Mouse (Mus musculus) activated CD4-positive, CD25-positive, alpha-beta regulatory T cell, adult 4 months (primary cell): ENCODE measurements around the gene Art3. TPM values are rescaled to one million over a fixed set of nuclear protein-coding genes. Genes with fewer than 3 reads are reported as not detected.
"Not testable (repeated sequence)": the region's sequence is repeated elsewhere in the genome, so short reads cannot be mapped to it uniquely, and the experiment has no call there.

Experiments
- ATAC-seq: one replicate; pipeline ENCODE4 v1.8.0; 2017
- polyA plus RNA-seq, 2 experiments: library from polyadenylated mRNA; unstranded; fragments of 100-300 nt; shearing (Covaris generic); gene quantifications; one replicate each; pipeline ENCODE4 v1.2.1; 2017

The Art3 gene
- polyA plus RNA-seq, 2 experiments from 2014 or later = 7.7 to 9.8 TPM

DNA sequence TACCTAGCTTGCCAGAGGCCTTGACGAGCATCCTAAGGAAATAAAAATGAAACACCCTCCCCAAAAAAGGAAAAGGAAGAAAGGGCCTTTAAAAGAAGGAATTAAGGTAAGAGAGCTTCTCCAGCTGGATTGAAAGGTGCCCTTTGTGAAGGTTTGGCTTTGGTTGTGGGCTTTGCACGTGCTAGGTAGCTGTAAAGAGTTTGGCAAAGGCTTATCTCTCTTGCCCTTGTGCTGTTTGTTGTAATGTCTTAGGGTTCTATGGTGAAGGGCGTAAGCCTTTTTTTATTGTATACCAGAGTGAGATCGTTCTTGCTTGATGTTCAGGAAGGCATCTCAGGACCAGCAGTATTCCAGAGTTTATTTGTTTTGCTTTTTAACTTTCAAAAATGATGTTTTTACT lies 9.0 kb downstream of the Art3 start:
- ATAC-seq = no peak

DNA sequence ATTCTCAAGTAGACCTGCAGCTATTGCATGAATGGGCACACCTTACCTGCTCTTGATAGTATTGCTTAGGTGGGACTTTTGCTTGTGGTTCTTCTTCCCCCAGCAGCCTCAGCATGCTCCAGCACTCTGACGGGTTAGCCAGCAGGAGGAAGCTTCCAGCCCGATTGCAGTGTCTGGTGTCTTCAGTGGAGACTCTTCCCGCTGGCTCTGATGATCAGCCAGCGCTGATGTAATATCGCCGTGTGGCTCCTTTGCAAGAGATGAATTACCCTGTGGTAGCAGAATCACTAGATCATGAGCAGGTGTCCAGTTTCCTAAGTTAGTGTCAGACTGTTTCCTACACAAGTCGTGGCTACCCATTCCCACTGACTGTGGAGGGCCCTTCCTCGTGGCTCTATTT lies 13.4 kb downstream of the Art3 start:
- no peak for ATAC-seq

DNA sequence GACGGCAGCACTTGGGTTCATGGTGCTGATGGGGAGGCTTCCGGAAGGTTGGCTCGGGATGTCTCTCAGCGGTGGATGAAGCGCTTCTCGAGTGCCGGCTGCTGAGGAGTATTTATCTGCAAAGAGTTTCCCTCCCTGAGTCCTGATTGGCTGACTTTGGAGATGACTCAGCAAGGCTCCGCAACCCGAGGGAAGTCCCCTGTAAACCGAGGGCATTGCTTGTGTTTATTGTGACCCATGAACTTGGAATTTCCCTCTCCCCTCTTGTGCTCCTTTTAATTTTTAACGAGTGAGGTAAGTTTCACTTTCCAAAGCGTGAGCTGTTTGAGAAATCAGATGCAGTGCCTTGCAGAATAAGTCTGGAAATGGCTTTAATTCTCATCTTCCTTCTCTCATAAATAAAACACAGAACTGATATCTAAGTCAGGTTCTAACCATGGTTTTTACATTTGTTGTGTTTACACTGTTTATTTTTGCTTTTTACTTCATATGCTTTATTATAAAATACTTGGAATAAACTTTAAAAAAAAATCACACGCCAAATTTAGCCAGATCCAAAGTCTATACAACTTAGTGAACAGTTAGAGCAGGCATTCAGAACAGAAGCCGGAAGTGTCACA lies 17.3 kb downstream of the Art3 start, which contains the start of gene Cxcl10:
Gene Cxcl10 (minus strand): TSS at position 96 of the 620 bp plus-strand sequence.
- peak; percentile 81 for ATAC-seq

DNA sequence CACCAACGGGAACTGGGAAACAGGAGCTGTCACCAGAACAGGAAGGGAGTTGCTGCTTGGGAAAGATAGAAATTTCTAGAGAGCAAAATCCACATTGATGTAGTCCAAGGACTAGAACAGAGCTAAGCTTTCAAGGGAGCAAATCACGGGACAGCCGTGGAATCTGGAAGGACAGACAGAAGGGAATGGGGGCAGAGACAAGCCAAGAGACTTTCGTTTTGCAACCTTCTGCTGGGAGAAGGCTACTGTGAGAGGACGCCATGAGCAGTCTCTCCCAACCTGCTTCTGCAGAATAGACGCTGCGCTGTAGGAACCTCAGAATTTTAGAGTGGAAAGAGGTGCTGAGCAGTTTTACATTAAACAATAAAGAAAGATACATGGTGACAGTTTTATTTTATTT lies 18.1 kb downstream of the Art3 start:
- ATAC-seq = no peak

DNA sequence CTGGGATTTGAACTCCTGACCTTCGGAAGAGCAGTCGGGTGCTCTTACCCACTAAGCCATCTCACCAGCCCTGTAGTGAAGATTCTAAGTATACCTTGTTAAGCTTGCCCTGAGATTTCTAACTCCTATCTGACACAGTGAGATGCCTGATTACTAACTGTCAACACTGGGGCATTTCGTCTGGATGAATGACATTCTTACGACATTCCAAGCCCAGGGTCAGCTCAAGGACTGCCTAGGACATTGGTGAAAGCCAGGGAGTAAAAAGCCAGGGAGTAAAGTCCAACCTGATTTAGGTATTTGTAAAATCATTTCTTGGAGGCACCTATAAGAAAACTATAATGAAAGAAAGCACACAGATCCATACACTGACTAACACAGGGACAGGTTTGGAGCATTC lies 21.1 kb downstream of the Art3 start:
- not testable (repeated sequence) for ATAC-seq

DNA sequence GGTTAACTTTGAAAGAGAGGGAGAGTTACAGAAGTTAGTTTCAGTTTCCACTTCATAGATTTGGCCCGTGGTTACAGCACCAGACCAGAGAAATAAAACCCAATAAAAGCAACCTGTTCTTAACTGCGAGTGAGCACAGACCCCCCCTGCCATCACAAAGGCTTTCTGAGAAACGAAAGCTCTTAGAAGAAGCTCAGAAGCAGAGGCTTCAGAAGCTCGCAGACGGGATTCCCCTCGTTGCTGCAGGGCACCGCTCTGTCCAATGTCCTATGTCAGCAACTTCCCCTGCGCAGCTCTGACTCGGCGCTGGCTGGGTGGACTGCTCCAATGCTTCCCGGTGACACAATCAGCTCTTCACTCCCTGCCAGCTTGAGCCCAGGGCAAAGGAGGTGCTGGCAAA lies 21.9 kb downstream of the Art3 start:
- ATAC-seq = peak; percentile 84

DNA sequence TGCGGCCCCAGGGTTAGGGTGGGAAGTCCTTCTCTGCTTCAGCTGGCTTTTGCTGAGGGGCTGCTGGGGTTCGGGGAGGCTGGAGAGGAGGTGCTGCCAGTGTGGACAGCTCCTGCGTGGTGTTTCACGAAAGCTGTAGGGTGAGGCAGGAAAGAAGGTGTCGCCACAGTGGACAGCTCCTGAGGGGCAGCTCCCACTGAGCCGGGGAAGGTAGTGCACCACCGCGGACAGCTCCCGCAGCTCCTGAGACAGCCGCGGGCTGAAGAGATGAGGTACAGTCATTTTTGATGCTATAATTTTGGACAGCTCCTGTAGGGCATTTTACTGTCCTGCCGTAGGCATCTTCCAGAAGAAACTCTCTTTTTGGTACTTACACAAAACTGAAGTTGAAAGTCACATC lies 26.4 kb downstream of the Art3 start:
- ATAC-seq = no peak

DNA sequence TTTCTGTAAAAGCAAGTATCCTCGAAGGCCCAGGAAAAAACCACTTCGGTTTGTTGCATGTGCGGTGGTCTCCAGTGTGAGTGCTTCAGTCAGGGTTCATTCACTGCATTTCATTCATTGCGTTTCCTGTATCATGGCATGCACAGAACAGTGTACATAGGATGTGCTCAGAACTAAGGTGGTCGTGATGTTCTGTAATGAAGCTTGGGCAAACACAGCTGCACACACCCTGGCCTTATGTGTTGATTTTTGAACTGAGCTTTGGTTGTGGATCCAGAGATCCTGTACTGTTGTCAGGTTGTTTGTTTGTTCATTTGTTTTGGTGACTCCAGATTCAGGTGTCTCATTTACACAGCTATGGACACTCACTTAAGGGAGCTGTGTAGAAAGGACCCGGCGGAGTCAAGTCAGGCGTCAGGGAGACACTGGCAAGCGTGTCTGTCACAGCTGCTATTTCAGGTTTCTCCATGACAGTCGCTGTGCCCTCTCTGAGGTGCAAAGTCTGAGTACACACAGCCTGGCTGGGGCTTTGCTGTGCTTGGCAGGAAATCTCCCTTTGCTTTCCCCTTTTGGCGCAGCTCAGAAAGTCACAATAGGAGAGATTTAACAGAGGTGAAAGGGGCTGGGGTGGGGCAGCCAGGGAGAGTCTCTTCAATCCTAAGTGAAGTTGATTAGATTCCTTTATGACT lies 27.3 kb downstream of the Art3 start:
- ATAC-seq = no peak

DNA sequence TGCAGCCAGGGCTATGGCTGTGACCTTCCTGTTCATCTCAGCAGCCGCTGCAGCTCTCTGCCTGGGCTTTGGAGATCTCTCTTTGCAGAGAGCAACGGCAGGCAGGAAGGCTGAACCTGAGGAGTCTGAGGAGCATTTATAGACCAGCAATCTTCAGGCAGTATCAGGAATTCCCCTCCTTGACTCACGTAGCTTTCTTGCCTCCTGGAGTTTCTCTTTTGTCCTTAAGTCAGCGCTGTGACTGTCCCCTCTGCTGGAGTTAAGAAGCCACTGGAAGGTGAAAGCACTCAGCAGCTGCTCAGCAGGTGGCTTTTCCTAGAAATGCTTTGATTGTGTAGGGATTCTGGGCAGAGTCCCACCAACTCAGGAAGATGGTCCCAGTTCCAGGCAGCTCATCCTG lies 31.6 kb downstream of the Art3 start:
- ATAC-seq = peak; percentile 40

DNA sequence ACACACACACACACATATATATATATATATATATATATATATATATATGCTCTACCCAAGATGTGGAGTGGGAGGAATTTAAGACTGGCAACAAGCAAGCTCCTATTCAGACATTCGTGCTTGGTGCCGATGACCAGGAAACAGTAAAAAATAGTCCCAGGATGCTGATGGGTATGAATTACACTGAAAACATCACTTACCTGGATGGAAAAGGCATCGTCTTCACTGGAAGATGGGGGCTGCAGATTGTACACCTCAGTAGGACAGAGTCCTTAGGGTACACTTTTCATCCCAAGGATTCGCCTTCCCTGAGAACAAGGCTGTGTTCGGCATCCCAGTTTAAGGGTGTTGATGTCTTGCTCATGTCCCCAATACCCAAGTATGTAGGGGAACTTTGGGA lies 32.4 kb downstream of the Art3 start:
- ATAC-seq = no peak

DNA sequence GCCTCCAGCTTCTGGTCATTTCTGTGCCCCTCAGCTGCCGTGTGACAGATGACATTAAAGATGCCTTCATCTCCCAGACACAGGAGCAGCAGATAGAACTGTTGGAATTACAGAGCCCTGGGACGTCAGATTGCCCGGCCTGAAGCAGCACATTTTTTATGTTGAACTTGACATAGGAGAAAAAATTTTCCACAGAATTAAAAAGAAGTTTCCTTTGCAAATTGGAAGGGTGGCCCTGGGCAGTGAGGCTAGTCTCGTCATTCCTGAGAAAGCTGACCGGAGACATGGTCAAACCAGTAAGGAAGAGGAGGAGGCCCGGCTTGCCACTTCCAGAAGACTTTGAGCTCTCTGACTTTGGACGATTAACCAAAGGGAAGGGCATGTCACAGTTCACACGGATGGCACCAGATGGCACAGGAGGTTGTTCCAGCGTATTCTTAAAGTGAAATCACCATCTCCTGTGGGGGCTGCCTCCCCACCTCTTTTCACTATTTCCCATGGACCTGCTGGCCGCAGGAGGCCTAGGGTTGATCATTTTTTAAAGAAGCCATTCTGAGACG lies 33.6 kb downstream of the Art3 start:
- no peak for ATAC-seq

DNA sequence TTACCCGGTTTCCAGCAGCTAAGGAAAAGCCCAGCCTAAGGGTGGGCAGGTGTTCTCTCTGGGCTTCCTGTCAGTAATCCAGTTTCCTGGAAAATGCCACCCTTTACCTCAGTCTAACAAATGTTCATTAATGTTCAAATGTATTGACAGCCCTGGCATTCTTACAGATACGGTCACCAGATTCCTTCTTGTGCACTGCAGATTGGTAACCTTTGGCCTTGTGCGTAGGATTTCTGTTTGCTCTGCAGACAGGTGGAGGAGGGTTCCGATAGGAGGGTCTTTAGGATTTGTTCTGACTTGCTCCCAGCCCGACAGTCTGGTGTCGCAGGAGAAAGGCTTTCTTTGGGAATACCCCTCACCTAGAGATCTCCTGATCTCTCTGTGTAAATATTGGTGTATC lies 34.9 kb downstream of the Art3 start:
- no peak for ATAC-seq

DNA sequence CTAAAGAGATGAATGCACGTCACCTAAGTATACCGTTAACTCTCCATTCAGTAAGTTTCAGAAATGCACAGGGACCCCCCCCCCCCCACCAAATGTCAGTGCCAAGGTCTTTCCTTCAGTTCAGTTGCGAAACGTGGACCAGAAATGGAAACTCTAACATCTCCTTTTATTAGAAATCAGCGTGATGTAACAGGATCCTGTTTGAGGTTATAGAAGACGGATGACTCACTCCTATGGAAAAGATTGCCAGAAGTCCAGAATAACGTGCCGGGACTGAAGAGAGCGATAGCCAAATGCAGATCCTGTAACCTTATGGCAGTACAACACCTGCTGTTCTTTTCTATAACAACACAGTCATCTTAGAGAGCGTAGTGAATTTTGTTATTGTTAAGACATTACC lies 36.8 kb downstream of the Art3 start:
- ATAC-seq = no peak

DNA sequence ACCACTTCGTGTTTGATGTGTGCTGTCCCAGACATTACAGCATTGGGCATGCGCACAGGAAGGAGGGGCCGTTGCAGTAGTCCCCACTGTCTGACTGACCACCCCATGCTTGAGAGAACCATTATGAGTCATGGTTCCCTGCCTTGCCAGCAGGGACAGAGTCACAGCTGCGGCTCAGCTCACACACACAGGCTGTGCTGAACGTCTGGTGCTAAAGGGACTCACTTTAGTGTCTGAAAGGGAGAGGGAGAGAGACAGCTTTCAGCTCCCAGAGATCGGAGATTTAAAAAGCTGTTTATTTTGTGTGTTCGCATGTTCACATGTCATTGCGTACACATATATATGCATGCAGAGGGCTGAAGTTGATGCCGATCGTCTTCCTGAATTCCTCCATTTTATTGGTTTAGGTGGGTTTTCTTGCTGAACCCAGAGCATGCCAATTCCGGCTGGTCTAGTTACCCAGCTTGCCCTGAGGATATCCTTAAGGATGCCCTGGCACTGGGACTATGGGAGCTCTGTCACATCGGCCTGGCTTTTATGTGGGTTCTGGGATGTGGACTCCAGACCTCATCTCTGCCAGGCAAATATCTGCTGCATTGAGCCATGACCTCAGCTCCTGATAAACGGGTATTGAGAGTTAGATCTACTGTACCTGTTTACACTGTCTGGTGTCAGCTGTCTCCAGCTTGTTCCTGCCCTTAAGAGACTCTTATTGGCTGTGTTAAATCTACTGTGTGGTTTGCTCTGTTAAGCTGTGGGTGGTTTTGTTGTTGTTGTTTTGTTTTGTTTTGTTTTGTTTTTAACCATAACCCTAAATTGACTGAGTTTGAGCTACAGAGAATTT lies 37.7 kb downstream of the Art3 start:
- ATAC-seq = no peak

DNA sequence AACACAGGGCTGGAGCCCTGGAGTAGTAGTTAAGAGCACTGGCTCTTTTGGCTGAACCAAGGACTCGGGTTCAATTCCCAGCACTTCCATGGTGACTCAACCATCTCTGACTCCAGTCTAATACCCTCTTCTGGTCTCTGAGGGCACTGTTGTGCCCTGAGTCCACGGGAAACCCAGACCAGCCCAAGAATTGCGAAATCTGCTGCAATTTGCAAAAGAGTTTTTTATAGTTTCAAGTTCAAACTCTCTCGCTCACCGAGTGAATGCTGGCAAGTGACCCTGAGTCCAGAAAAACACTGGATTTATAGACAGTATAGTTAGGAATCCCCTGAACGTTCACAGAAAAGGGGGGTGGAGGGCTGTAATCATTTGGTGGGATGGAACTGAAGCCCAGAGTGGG lies 38.8 kb downstream of the Art3 start:
- no peak for ATAC-seq

DNA sequence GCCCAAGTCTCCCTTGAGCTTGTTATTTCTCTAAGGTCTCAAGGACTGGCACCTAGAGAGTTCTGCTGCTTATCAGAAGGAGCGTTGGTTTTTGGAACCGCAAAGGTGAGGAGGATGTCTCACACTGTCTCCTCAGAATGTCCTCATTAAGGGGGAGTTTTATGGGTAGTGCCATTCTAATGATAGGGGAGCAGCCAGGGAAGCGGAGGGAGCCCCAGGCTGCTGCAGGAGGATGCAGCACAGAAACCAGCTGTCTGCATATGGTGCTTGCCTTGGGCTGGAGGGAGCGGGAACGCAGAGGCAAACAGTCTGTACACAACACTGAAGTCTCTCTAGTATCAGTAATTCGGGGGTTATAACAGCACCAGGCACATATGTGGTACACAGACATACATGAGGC lies 39.3 kb downstream of the Art3 start:
- no peak for ATAC-seq

DNA sequence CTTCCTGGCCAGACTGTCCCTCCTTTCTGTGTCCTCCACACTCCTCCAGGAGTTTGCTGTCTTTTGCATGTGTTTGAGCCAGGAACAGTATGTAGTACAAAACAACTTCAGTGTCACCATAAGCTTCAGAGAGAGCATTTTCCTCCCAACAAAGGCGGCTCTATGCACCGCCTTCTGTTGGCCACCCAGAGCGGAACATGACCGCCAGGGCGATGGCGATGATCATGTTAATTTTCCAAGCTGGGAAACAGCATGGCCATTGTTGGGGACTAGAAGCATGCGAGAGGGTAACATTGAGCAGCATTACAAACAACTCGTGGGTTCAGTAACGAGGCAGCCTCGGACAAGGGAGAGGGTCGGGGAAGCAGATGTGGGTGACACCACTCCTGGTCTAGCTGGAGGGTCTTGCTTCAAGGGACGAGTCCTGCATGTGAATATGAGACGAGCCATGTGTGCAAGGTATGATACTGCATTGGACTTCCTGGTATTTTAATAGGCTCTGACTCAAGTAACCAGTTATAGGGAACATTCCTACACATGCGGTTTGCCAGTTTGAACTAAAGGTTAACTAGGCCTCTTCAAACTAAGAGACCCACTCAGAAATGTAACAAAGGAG lies 39.8 kb downstream of the Art3 start:
- no peak for ATAC-seq

DNA sequence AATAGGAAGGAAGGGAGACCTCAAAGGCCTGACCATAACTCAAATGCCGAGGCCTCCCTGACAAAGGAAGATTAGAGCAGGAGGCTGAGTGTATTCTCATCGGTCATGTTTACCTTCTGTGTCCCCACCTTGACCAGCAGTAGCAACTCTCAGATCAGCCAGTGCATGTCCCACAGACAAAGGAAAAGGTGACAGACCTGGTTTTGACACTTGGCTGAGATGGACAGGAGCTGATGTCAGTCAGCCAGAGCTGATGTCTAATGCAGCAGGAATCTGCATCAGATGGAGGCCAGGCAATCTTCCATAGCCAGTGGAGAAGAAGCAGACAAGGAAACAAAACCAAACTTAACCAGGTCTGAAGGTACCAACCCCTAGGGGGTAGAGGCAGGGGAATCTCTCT lies 41.0 kb downstream of the Art3 start:
- no peak for ATAC-seq

DNA sequence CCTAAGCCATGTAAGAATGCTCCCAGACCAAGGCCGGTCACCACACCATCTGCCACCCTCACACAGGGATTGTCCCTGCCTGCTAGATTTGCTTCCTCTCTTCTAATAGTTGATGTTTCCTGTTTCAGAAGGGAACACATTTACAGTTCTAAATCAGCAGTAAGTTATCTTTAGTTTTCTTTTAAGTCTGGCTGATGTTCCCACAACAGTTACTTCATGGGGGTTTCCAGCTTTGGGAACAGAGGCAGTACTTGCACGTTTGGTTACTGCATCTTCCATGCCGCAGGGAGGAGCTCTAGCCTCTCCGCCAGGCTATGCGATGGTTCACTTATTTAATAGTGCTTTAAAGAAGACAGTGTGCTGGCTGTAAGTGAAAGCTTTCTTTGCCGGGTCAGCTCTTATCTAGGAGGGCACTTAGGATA lies 43.1 kb downstream of the Art3 start:
- peak; percentile 66 for ATAC-seq

DNA sequence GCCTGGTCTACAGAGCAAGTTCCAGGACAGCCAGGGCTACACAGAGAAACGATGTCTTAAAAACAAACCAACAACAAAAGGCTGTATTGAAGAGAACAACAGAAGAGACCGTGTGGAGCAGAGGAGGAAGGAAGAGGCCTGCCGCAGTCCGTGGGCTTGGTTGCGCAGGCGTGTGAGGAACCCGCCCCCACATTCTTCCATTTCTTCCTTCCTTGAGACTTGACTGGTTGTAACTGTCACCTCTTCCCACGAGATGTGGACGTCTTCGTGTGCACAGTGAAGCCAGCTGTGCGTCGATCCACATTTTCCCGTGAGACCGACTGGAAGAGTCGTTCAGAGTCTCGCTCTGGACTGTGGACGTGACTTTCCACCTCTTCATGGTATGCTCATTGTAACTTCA lies 43.7 kb downstream of the Art3 start:
- peak; percentile 76 for ATAC-seq

DNA sequence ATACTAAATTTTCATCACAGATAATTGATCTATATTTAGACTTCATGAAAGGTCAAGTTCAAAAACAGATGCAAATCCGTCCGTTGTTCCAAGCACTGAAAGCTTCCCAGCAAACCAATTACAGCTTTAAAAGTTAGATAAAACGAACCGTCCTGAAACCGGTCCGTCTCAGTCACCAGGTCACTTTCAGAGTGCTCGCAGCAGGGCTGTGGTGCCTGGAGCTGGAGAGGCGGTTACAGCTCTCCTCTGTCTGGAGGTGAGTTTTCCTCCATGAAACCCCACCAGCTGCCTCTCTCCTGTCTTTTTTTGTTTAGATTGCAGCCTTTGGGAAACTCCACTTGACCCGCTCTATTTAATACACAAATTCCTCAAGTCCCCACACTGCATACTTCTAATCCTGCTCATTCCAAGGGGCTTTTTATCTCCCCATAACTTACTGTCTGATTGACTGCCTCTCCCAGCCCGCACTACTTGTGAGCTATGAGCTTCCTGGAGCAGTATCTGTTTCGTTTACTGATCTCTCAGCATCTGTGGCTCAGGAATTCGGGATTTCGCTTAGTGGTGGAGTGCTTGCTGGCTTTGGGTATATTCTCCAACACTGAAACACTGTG lies 45.3 kb downstream of the Art3 start:
- ATAC-seq = no peak

DNA sequence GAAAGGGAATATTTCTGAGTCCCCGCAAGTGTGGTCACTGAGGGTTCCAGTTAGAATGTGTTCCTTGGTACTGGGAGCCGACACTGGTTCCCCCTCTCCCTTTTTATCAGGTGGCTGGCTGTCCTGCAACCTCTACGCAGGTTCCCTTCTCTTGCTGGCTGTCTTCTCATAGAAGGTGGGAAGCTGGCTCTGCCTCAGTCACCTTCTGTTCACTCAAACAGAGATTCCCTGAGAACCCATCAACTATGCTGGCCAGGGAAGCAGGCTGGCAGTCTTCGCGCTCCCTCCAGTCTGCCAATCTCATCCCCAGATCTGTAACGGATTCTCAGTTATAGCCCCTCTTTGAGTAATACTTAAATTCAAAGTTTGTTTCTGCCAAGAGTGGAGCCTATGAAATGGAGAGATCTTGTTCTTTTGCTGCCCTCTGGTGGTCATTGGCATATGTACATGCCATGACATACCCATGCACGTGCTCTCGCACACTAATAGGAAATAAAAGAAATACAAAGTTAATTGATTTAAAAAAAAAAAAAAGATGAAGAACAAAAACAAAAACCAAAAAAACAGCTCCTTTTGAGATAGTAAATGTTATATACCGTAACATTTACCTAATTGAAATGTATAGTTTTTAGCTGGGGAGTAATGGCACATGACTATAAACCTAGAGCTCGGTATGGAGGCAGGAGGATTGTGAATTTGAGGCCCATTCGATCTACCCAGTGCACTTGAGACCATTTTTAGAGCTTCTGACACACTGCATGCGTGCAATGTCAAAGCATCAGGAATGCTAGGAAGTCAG lies 50.1 kb downstream of the Art3 start:
- ATAC-seq = peak; percentile 89
